Mouse (Mus musculus): ENCODE results near the gene Bricd5.

Gene Bricd5

GRCm38 (mm10) chr17:24485090-24485860 is 11.6 kb downstream of the Bricd5 start:
- peak; percentile 13 to 46 for DNase-seq

GRCm38 (mm10) chr17:24488186-24488661 is 14.5 kb downstream of the Bricd5 start, which contains the start of gene Caskin1:
TSS of gene Caskin1 (plus strand) at chr17:24488601.
- DNase-seq = peak; percentile 67 to 72

- DNase-seq = peak; percentile 47 to 60
Observed at GRCm38 (mm10) chr17:24488662-24489264, 15.1 kb downstream of the Bricd5 start.

- no peak for DNase-seq
Observed at GRCm38 (mm10) chr17:24489265-24490030, 15.8 kb downstream of the Bricd5 start.

GRCm38 (mm10) chr17:24490399-24490798 is 16.7 kb downstream of the Bricd5 start:
- DNase-seq = no peak

GRCm38 (mm10) chr17:24494627-24495335 is 21.1 kb downstream of the Bricd5 start:
- peak; percentile 53 to 66 for DNase-seq

- no peak for DNase-seq
Observed at GRCm38 (mm10) chr17:24495443-24495842, 21.8 kb downstream of the Bricd5 start.

GRCm38 (mm10) chr17:24496026-24496425 is 22.3 kb downstream of the Bricd5 start:
- no peak for DNase-seq

- DNase-seq = no peak
Observed at GRCm38 (mm10) chr17:24502208-24502607, 28.5 kb downstream of the Bricd5 start.

- DNase-seq = no peak
Observed at GRCm38 (mm10) chr17:24504085-24504484, 30.4 kb downstream of the Bricd5 start.

GRCm38 (mm10) chr17:24505286-24505955 is 31.7 kb downstream of the Bricd5 start:
- DNase-seq = no peak

GRCm38 (mm10) chr17:24506332-24507070 is 32.8 kb downstream of the Bricd5 start:
- peak; percentile 41 to 58 for DNase-seq

GRCm38 (mm10) chr17:24507129-24507664 is 33.5 kb downstream of the Bricd5 start:
- DNase-seq = no peak

GRCm38 (mm10) chr17:24507806-24508460 is 34.2 kb downstream of the Bricd5 start:
- DNase-seq = no peak

- DNase-seq = peak; percentile 71 to 74
Observed at GRCm38 (mm10) chr17:24513609-24514008, 39.9 kb downstream of the Bricd5 start.

- DNase-seq = no peak
Observed at GRCm38 (mm10) chr17:24514270-24515257, 40.9 kb downstream of the Bricd5 start.

GRCm38 (mm10) chr17:24520450-24520849 is 46.8 kb downstream of the Bricd5 start:
- DNase-seq = no peak

GRCm38 (mm10) chr17:24524734-24525133 is 51.0 kb downstream of the Bricd5 start:
- DNase-seq = no peak
